Mouse (Mus musculus) C2C12 (cell line): ENCODE results near the gene Enpp1.

ENCODE experiments used
- CEBPB ChIP-seq: IDR thresholded peaks from one replicate; pipeline ENCODE4 v1.6.1; 2011; ENCODE audit warnings: low read depth, mild to moderate bottlenecking, control low read depth, moderate library complexity
- CTCF ChIP-seq: IDR thresholded peaks from one replicate; pipeline ENCODE4 v1.5.1; 2011; ENCODE audit not compliant: control insufficient read depth, insufficient read depth, insufficient read length
- MAX ChIP-seq: IDR thresholded peaks from one replicate; pipeline ENCODE4 v1.6.1; 2011; ENCODE audit warnings: mild to moderate bottlenecking, control low read depth
- MYOD1 ChIP-seq: IDR thresholded peaks from one replicate; pipeline ENCODE4 v1.6.1; 2011; ENCODE audit warnings: low read depth; ENCODE audit not compliant: control insufficient read depth, insufficient read length
- MYOG ChIP-seq: IDR thresholded peaks from one replicate; pipeline ENCODE4 v1.6.1; 2011; ENCODE audit not compliant: control insufficient read depth, insufficient read length; ENCODE audit errors: extremely low read depth
- USF1 ChIP-seq: IDR thresholded peaks from one replicate; pipeline ENCODE4 v1.6.1; 2011; ENCODE audit warnings: low read depth, mild to moderate bottlenecking, control low read depth, moderate library complexity

- TF ChIP-seq CTCF (no peak), USF1 (no peak), MYOG (no peak), MAX (no peak), MYOD1 (no peak), CEBPB (no peak)
Observed at GRCm38 (mm10) chr10:24593556-24593955, 118.4 kb downstream of the Enpp1 start.
